Mouse (Mus musculus): Measurements from ENCODE around the gene Flvcr1. TPM values are rescaled to one million over a fixed set of nuclear protein-coding genes. Genes with fewer than 3 reads are reported as not detected.

Flvcr1 gene
- polyA plus RNA-seq (2017; shearing (Covaris generic)): 10 to 100 TPM; 13.6 to 18.1 TPM

DNA sequence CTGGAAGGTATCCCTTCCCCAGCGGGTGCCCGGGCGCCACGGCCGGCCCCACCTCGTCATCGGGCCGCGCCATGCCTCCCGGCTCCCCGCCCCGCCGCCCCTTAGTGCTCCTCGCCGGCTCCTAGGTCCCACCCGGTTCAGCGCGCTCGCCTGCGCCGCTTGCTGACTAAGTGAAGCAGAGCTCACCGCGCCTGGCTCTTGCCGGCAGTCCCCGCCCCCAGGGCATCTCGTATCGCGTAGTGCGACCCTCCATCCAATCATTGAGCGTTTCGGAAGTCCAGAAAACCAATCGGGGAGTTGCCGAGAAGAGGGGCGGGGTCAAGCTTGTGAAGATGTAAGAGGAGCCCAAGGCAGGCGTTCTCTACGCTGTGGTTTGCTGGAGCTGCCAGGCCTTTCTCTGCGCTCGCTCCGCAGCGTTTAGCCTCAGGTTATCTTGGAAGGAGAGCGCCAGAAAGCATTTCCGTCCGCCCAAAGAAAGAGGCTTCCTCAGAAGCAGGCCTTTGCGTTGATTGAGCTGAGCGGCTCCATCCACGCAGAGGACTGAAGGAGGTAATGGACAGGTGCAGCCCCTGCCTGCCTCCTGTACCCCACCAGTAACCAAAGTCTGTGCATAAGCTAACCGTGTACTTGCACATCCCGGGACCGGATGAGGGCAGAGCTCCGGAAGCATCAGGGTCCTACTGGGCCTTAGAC lies at the start of gene Flvcr1:
Gene Flvcr1 (minus strand): TSS at position 138 of the 693 bp plus-strand sequence.

DNA sequence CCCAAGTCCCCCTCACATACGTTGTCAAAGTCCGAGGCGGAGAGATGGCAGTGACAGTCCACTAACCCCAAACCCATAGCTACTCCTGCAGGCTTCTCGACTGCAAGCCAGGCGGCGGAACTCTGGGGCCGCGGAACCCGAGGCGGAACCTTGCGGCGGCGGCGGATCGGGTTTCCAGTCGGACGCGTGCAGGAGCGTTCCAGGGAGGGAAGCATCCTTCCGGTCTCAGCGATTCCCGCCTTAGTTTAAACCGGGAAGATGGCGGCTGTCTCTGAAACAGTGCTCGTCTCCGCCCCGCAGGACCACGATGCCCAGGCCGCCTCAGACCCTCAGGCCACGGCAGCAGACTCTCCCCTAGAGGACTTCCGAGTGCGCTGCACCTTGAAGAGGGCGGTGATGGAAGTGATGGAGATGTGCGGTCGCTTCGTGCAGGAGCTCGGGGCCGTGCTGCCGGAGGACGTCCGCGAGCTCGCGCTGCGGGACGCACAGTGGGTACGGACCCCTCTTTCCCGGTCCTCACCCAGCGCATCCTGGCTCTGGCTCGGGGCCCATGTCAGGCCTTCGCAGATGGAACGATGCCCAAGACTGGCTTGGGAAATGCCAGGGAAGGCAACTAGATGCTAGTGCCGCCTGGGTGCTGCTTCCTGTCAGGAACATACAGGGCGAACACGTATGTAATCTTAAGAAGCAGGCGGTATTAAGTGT lies 37.0 kb upstream of the Flvcr1 start, which contains the start of the genes Tatdn3 and Nsl1:
Gene Tatdn3 (minus strand): TSS at position 152 of the 705 bp plus-strand sequence.
Gene Nsl1 (plus strand): TSS at position 232 of the 705 bp plus-strand sequence.

DNA sequence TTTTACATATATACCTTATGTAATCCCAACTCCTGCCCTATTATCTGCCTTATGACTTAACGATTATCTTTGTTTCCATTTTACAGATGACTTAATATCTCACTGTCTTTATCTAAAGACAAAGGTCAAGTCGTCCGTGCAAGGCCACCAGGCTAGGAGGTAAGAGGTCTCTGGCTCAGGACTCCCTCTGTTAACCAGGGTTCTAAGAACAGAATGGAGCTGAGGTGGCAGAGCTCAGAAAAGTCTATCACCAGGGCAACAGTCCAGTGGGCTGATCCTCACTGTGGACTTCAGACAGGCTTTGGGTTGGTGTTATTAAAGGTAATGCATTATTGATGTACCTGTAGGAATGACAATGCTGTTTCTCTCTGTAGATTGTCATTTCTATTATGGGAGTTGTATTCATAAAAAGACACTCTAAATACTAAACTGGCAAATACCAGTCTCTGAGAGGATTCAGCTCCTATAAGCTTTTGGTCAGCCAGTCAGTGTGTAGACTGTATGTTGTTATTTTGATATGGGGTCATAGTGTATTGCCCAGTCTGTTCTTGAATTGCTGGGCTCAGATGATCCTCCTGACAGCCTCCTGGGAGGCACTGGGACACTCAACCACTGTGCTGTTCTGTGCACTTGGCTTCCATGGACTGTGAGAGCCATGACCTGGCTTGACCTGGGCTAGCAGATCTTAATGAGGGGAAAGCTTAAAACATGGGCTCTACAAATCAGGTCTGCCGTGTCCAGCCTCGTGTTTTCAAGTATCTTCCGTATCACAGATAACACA lies 10.8 kb upstream of the Flvcr1 start, which contains the start of gene Spata45:
Gene Spata45 (plus strand): TSS at position 86 of the 781 bp plus-strand sequence.

DNA sequence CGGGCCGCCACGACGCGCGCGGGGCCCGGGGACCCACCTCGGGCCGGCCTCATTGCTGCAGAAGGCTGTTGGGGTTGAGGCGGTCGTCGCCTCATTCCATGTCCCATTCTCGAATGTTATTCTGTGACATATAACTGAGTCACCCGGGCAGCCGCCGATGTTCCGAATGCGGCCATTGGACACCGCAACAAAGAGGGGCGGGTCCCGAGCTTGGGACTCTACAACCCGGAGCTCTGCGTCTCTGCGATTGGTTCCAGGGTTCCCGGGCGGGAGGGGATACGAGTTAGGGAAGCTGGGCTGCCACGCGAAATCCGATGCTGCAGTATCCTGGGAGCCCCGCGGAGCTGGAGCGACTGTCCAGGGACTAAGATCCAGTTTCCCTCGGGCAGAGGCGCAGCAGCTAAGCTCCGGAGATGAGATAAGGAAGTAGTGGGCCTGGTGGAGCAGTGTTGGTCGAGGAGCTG lies 46.8 kb downstream of the Flvcr1 start, which contains the start of gene Vash2:
Gene Vash2 (minus strand): TSS at position 197 of the 464 bp plus-strand sequence.

Other genes starting within 250 kb of the Flvcr1 start
- 1 to 10 TPM; 4.7 to 5.6 TPM for gene Rps6kc1, start 114.4 kb downstream of the Flvcr1 start, polyA plus RNA-seq (2017; shearing (Covaris generic))
- 10 to 100 TPM; 65.9 to 73.0 TPM for gene Angel2, start 101.0 kb downstream of the Flvcr1 start, polyA plus RNA-seq (2017; shearing (Covaris generic))
- under 1 TPM; 0.23 to 0.49 TPM for gene Vash2, start 46.9 kb downstream of the Flvcr1 start, polyA plus RNA-seq (2017; shearing (Covaris generic))
- not detected for gene Spata45, start 10.5 kb upstream of the Flvcr1 start, polyA plus RNA-seq (2017; shearing (Covaris generic))
- 10 to 100 TPM in 1 of 2 experiments, 1 to 10 TPM in 1; 8.8 to 12.2 TPM for gene Tatdn3, start 36.8 kb upstream of the Flvcr1 start, polyA plus RNA-seq (2017; shearing (Covaris generic))
- gene Nsl1, start 36.9 kb upstream of the Flvcr1 start, polyA plus RNA-seq (2017; shearing (Covaris generic)): 1 to 10 TPM; 2.4 to 4.2 TPM
- gene Batf3, start 71.7 kb upstream of the Flvcr1 start, polyA plus RNA-seq (2017; shearing (Covaris generic)): 1 to 10 TPM in 1 of 2 experiments, under 1 TPM in 1; 0.41 to 2.4 TPM
- not detected for gene Fam71a, start 138.7 kb upstream of the Flvcr1 start, polyA plus RNA-seq (2017; shearing (Covaris generic))
- gene Atf3, start 191.9 kb upstream of the Flvcr1 start, polyA plus RNA-seq (2017; shearing (Covaris generic)): not detected